Mouse (Mus musculus): ENCODE measurements around the gene Ablim2.

GRCm38 (mm10) chr5:35719343-35719742, 38.3 kb upstream of the Ablim2 start:
- TF ChIP-seq EP300 (IDR thresholded peaks at IDR 0.05; ENCODE audit: low read depth) (no peak), CTCF (IDR thresholded peaks at IDR 0.05; ENCODE audit: low read depth) (no peak)
